Mouse (Mus musculus) CH12.LX (cell line): ENCODE measurements around the gene Psmd9. TPM values are rescaled to one million over a fixed set of nuclear protein-coding genes. Genes with fewer than 3 reads are reported as not detected.

Source experiments
- DNase-seq: peaks from one replicate; pipeline ENCODE4 v3.0.0-alpha.2; 2013; ENCODE audit errors: extremely low read depth
- H3K27ac ChIP-seq: 2 replicates; pipeline ENCODE4 v1.5.1; 2012; ENCODE audit warnings: low read depth, mild to moderate bottlenecking, control low read depth, moderate library complexity; ENCODE audit not compliant: insufficient read depth
- H3K27me3 ChIP-seq: replicated peaks from 2 replicates; pipeline ENCODE3; 2012; ENCODE audit warnings: inconsistent platforms
- H3K36me3 ChIP-seq, 2 experiments: replicated peaks in 1 of 2; 2 replicates each; pipeline versions ENCODE3 to v1.6.1; 2012; ENCODE audit warnings: inconsistent platforms in 1 of 2, low read length in 1 of 2, mild to moderate bottlenecking in 1 of 2, mixed read lengths in 1 of 2, moderate library complexity in 1 of 2; ENCODE audit not compliant: control insufficient read depth in 1 of 2, insufficient read depth in 1 of 2
- H3K4me1 ChIP-seq, 2 experiments: 2 replicates each; pipeline ENCODE4 v1.6.1; 2012; ENCODE audit warnings: inconsistent platforms in 1 of 2, moderate library complexity in 1 of 2; ENCODE audit not compliant: insufficient read depth in 2 of 2, control insufficient read depth in 1 of 2
- H3K4me2 ChIP-seq: 2 replicates; pipeline ENCODE4 v1.6.1; 2012; ENCODE audit warnings: low read depth, mild to moderate bottlenecking, control low read depth; ENCODE audit not compliant: poor library complexity, insufficient read depth, severe bottlenecking
- H3K4me3 ChIP-seq, 3 experiments: fragments of 150-350 bp in 1 of 3; sonication (generic) in 1 of 3; replicated peaks in 1 of 3; 2 replicates each; pipeline versions ENCODE3 to v1.5.1; 2011 to 2012; ENCODE audit warnings: low read depth in 2 of 3, low read length in 2 of 3, mild to moderate bottlenecking in 2 of 3, moderate library complexity in 2 of 3, control low read depth in 1 of 3, improper control_type of control experiment in 1 of 3, inconsistent platforms in 1 of 3, mixed read lengths in 1 of 3; ENCODE audit not compliant: poor library complexity in 1 of 3
- H3K79me2 ChIP-seq: replicated peaks from 2 replicates; pipeline ENCODE4 v1.6.1; 2012; ENCODE audit warnings: mild to moderate bottlenecking, moderate library complexity; ENCODE audit not compliant: control insufficient read depth, poor library complexity, insufficient read depth, severe bottlenecking; ENCODE audit errors: extremely low read depth
- H3K9ac ChIP-seq: 2 replicates; pipeline ENCODE4 v1.6.1; 2012; ENCODE audit warnings: low read depth, mild to moderate bottlenecking, control low read depth, moderate library complexity; ENCODE audit not compliant: insufficient read depth
- H3K9me3 ChIP-seq: replicated peaks from 2 replicates; pipeline ENCODE3; 2012; ENCODE audit warnings: low read length, inconsistent platforms, mixed read lengths
- BHLHE40 ChIP-seq: IDR thresholded peaks from 2 replicates; pipeline ENCODE4 v1.6.1; 2011; ENCODE audit warnings: mild to moderate bottlenecking, low read depth, low read length, improper control_type of control experiment
- CHD1 ChIP-seq: IDR thresholded peaks from 2 replicates; pipeline ENCODE4 v1.6.1; 2012; ENCODE audit warnings: low read depth, low read length, improper control_type of control experiment, inconsistent platforms
- CHD2 ChIP-seq: IDR thresholded peaks from 2 replicates; pipeline ENCODE4 v1.6.1; 2011; ENCODE audit warnings: low read length, improper control_type of control experiment
- CTCF ChIP-seq, 2 experiments: IDR thresholded peaks in 1 of 2; conservative IDR thresholded peaks in 1 of 2; 2 replicates each; pipeline ENCODE4 v1.5.1; 2011 to 2012; ENCODE audit warnings: low read depth in 2 of 2, low read length in 2 of 2, improper control_type of control experiment in 1 of 2, inconsistent platforms in 1 of 2, mild to moderate bottlenecking in 1 of 2, moderate library complexity in 1 of 2
- E2F4 ChIP-seq: IDR thresholded peaks from 2 replicates; pipeline ENCODE4 v1.6.1; 2011; ENCODE audit warnings: low read depth, low read length, improper control_type of control experiment; ENCODE audit not compliant: insufficient replicate concordance
- ELF1 ChIP-seq: IDR thresholded peaks from 2 replicates; pipeline ENCODE4 v1.6.1; 2014; ENCODE audit warnings: low read depth, mild to moderate bottlenecking, inconsistent platforms, low read length, improper control_type of control experiment
- EP300 ChIP-seq: IDR thresholded peaks from 2 replicates; pipeline ENCODE4 v1.6.1; 2011; ENCODE audit warnings: low read length, improper control_type of control experiment
- ETS1 ChIP-seq: conservative IDR thresholded peaks from 2 replicates; pipeline ENCODE4 v1.6.1; 2012; ENCODE audit warnings: low read depth, mild to moderate bottlenecking, inconsistent platforms, low read length, improper control_type of control experiment, moderate library complexity
- GABPA ChIP-seq: IDR thresholded peaks from 2 replicates; pipeline ENCODE4 v1.6.1; 2012; ENCODE audit warnings: low read depth, low read length, improper control_type of control experiment, inconsistent platforms; ENCODE audit not compliant: insufficient replicate concordance
- HCFC1 ChIP-seq: IDR thresholded peaks from 2 replicates; pipeline ENCODE4 v1.6.1; 2012; ENCODE audit warnings: low read depth, mild to moderate bottlenecking, inconsistent platforms, low read length, improper control_type of control experiment
- IRF4 ChIP-seq: IDR thresholded peaks from 2 replicates; pipeline ENCODE4 v1.6.1; 2014; ENCODE audit warnings: low read depth, mild to moderate bottlenecking, inconsistent platforms, low read length, improper control_type of control experiment
- JUN ChIP-seq: IDR thresholded peaks from 2 replicates; pipeline ENCODE4 v1.6.1; 2011; ENCODE audit warnings: low read depth, mild to moderate bottlenecking, low read length, improper control_type of control experiment, moderate library complexity; ENCODE audit not compliant: insufficient read depth
- JUND ChIP-seq: conservative IDR thresholded peaks from 2 replicates; pipeline ENCODE4 v1.6.1; 2011; ENCODE audit warnings: low read depth, low read length, improper control_type of control experiment
- KAT2A ChIP-seq: IDR thresholded peaks from 2 replicates; pipeline ENCODE4 v1.6.1; 2012; ENCODE audit warnings: low read length, improper control_type of control experiment, inconsistent platforms; ENCODE audit not compliant: insufficient replicate concordance
- MAFK ChIP-seq: IDR thresholded peaks from 2 replicates; pipeline ENCODE4 v1.6.1; 2011; ENCODE audit warnings: low read length, improper control_type of control experiment; ENCODE audit not compliant: insufficient replicate concordance
- MAX ChIP-seq: IDR thresholded peaks from 2 replicates; pipeline ENCODE4 v1.6.1; 2011; ENCODE audit warnings: low read length, improper control_type of control experiment
- MAZ ChIP-seq: IDR thresholded peaks from 2 replicates; pipeline ENCODE4 v1.6.1; 2012; ENCODE audit warnings: low read depth, mild to moderate bottlenecking, inconsistent platforms, low read length, improper control_type of control experiment, moderate library complexity
- MEF2A ChIP-seq: IDR thresholded peaks from 2 replicates; pipeline ENCODE4 v1.6.1; 2014; ENCODE audit warnings: low read depth, mild to moderate bottlenecking, inconsistent platforms, low read length, improper control_type of control experiment, borderline replicate concordance
- MXI1 ChIP-seq: IDR thresholded peaks from 2 replicates; pipeline ENCODE4 v1.6.1; 2011; ENCODE audit warnings: mild to moderate bottlenecking, low read depth, low read length, improper control_type of control experiment
- MYC ChIP-seq: IDR thresholded peaks from 2 replicates; pipeline ENCODE4 v1.6.1; 2011; ENCODE audit warnings: low read depth, mild to moderate bottlenecking, improper control_type of control experiment, low read length
- NELFE ChIP-seq: IDR thresholded peaks from 2 replicates; pipeline ENCODE4 v1.6.1; 2011; ENCODE audit warnings: low read depth, low read length, improper control_type of control experiment
- NRF1 ChIP-seq: IDR thresholded peaks from 2 replicates; pipeline ENCODE4 v1.6.1; 2014; ENCODE audit warnings: low read depth, mild to moderate bottlenecking, inconsistent platforms, low read length, improper control_type of control experiment, moderate library complexity
- PAX5 ChIP-seq: IDR thresholded peaks from 2 replicates; pipeline ENCODE4 v1.6.1; 2012; ENCODE audit warnings: low read length, inconsistent platforms, mixed read lengths
- POLR2A ChIP-seq: IDR thresholded peaks from 2 replicates; pipeline ENCODE4 v1.6.1; 2011; ENCODE audit warnings: low read depth, mild to moderate bottlenecking, improper control_type of control experiment, low read length
- POLR2AphosphoS2 ChIP-seq: IDR thresholded peaks from 2 replicates; pipeline ENCODE4 v1.6.1; 2011; ENCODE audit warnings: low read depth, low read length, improper control_type of control experiment
- RAD21 ChIP-seq: IDR thresholded peaks from 2 replicates; pipeline ENCODE4 v1.6.1; 2011; ENCODE audit warnings: low read depth, mild to moderate bottlenecking, low read length, improper control_type of control experiment, moderate library complexity
- RCOR1 ChIP-seq: conservative IDR thresholded peaks from 2 replicates; pipeline ENCODE4 v1.6.1; 2012; ENCODE audit warnings: low read depth, mild to moderate bottlenecking, inconsistent platforms, low read length, improper control_type of control experiment
- SIN3A ChIP-seq: IDR thresholded peaks from 2 replicates; pipeline ENCODE4 v1.6.1; 2012; ENCODE audit warnings: low read length, improper control_type of control experiment, inconsistent platforms
- SMC3 ChIP-seq: IDR thresholded peaks from 2 replicates; pipeline ENCODE4 v1.6.1; 2011; ENCODE audit warnings: low read depth, low read length, improper control_type of control experiment
- TBP ChIP-seq: conservative IDR thresholded peaks from 2 replicates; pipeline ENCODE4 v1.6.1; 2011; ENCODE audit warnings: low read depth, low read length, improper control_type of control experiment
- TCF12 ChIP-seq: IDR thresholded peaks from 2 replicates; pipeline ENCODE4 v1.6.1; 2014; ENCODE audit warnings: low read depth, mild to moderate bottlenecking, inconsistent platforms, low read length, improper control_type of control experiment
- UBTF ChIP-seq: IDR thresholded peaks from 2 replicates; pipeline ENCODE4 v1.6.1; 2012; ENCODE audit warnings: low read depth, mild to moderate bottlenecking, inconsistent platforms, low read length, improper control_type of control experiment, moderate library complexity
- USF1 ChIP-seq: IDR thresholded peaks from 2 replicates; pipeline ENCODE4 v1.6.1; 2014; ENCODE audit warnings: low read depth, mild to moderate bottlenecking, inconsistent platforms, low read length, improper control_type of control experiment
- USF2 ChIP-seq: conservative IDR thresholded peaks from 2 replicates; pipeline ENCODE4 v1.6.1; 2011; ENCODE audit warnings: low read depth, low read length, improper control_type of control experiment
- ZC3H11A ChIP-seq: IDR thresholded peaks from 2 replicates; pipeline ENCODE4 v1.6.1; 2012; ENCODE audit warnings: low read depth, mild to moderate bottlenecking, inconsistent platforms, low read length, improper control_type of control experiment
- ZKSCAN1 ChIP-seq: IDR thresholded peaks from 2 replicates; pipeline ENCODE4 v1.6.1; 2012; ENCODE audit warnings: low read depth, inconsistent platforms, low read length, improper control_type of control experiment, borderline replicate concordance
- ZMIZ1 ChIP-seq: IDR thresholded peaks from 2 replicates; pipeline ENCODE4 v1.6.1; 2012; ENCODE audit warnings: low read depth, mild to moderate bottlenecking, inconsistent platforms, low read length, improper control_type of control experiment
- ZNF384 ChIP-seq: IDR thresholded peaks from 2 replicates; pipeline ENCODE4 v1.6.1; 2012; ENCODE audit warnings: low read depth, low read length, improper control_type of control experiment, inconsistent platforms
- dilution Hi-C: fragments of 300-500 bp; cut with MboI; formaldehyde crosslinking; loops from 2 replicates; pipeline ENCODE4 v1.14.3; 2020; ENCODE audit warnings: low sequenced_read_pairs; ENCODE audit not compliant: extremely low pct_unique_long_range_greater_than_20kb, extremely low pct_ligation_motif_present
- in situ Hi-C: fragments of 300-500 bp; cut with MboI; formaldehyde crosslinking; loops from 3 replicates; pipeline ENCODE4 v1.14.3; 2019; ENCODE audit warnings: low sequenced_read_pairs, low pct_ligation_motif_present, low pct_unique_long_range_greater_than_20kb, mixed read lengths
- polyA plus RNA-seq: library from polyadenylated mRNA; unstranded; fragments of >175 nt; gene quantifications from 2 replicates; pipeline ENCODE4 v1.2.1, GENCODE M21; 2012; ENCODE audit warnings: low read depth; ENCODE audit not compliant: insufficient read length
- total RNA-seq, 2 experiments: library from RNA; depleted of rRNA; stranded (reverse); fragments of 300-350 nt in 1 of 2; fragments of >200 nt in 1 of 2; gene quantifications; 2 replicates each; pipeline ENCODE4 v1.2.3; 2012 to 2014

Psmd9 gene
- total and polyA plus RNA-seq, 3 experiments, result 30.8 to 38.0 (median 35.5) TPM

DNA sequence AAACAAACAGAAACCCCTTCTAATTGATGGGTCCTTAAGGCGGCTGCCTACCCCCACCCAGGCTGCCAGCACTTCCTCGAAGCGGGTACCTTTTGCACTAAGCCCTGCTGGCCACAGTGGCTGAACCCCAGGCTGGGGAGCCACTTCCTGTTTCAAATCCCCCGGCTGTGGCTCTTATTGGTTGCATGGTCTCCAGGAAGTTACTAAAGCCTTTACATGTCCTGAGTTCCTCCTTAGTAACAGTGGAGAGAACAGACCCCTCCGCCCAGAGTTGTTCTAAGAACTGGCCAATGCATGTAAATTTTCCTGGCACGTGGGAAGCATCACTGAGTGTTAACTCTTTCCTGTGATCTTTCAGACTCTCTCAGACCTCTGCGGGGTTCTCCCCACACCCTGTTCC lies 18.1 kb upstream of the Psmd9 start:
- peaks cover 59 to 77% of the 10 kb centered on the region in 2 experiments for H3K36me3 ChIP-seq
- no peaks in the 10 kb centered on the region for H3K27me3 ChIP-seq
- dilution Hi-C loops, result no loop called here
- peak overlapping the region; percentile 54 for H3K4me2 ChIP-seq
- peaks cover 9 to 51% of the 10 kb centered on the region in 2 experiments for H3K4me1 ChIP-seq
- H3K27ac ChIP-seq, result peak overlapping the region; percentile 87
- peak; percentile 54 for TF ChIP-seq HCFC1
- no peak for TF ChIP-seq MAFK
- peak; percentile 71 for TF ChIP-seq POLR2A
- TF ChIP-seq JUND, result no peak
- TF ChIP-seq NELFE, result no peak
- TF ChIP-seq E2F4, result peak; percentile 18; the same call in 1 of the 2 replicates
- TF ChIP-seq CHD1, result no peak
- TF ChIP-seq IRF4, result peak; percentile 79
- TF ChIP-seq CHD2, result no peak
- TF ChIP-seq JUN, result no peak
- 0 out of 2 replicates have a peak, but pooled peaks have one; percentile 17 for TF ChIP-seq MEF2A
- TF ChIP-seq GABPA, result no peak
- TF ChIP-seq ZKSCAN1, result no peak
- no peak for TF ChIP-seq PAX5
- peak; percentile 57; the same call in 1 of the 2 replicates for TF ChIP-seq TCF12
- TF ChIP-seq POLR2AphosphoS2, result no peak
- peak; percentile 97 for TF ChIP-seq BHLHE40
- TF ChIP-seq MXI1, result peak; percentile 91
- TF ChIP-seq ZC3H11A, result no peak
- no peak for TF ChIP-seq RCOR1
- peak; percentile 74 for TF ChIP-seq USF1
- TF ChIP-seq MAX, result peak; percentile 68
- TF ChIP-seq ELF1, result peak; percentile 94
- TF ChIP-seq ZNF384, result no peak
- TF ChIP-seq MYC, result peak; percentile 80
- TF ChIP-seq ETS1, result peak; percentile 64
- no peak for TF ChIP-seq KAT2A
- TF ChIP-seq CTCF (conservative IDR thresholded peaks at IDR 0.05 in 1 of 2, IDR thresholded peaks at IDR 0.05 in 1 of 2; ENCODE audit: low read depth in 2 of 2, low read length in 2 of 2), result no peak
- TF ChIP-seq NRF1, result no peak
- TF ChIP-seq SIN3A, result peak; percentile 91
- 0 out of 2 replicates have a peak, but pooled peaks have one; percentile 68 for TF ChIP-seq TBP
- peak; percentile 58 for TF ChIP-seq USF2
- TF ChIP-seq RAD21, result no peak
- 0 out of 2 replicates have a peak, but pooled peaks have one; percentile 22 for TF ChIP-seq MAZ
- no peak for TF ChIP-seq SMC3
- 0 out of 2 replicates have a peak, but pooled peaks have one; percentile 44 for TF ChIP-seq ZMIZ1
- 0 out of 2 replicates have a peak, but pooled peaks have one; percentile 44 for TF ChIP-seq UBTF
- TF ChIP-seq EP300, result no peak
- DNase-seq, result peak; percentile 95
- peak overlapping the region; percentile 58 to 72 (median 60) for H3K4me3 ChIP-seq
- in situ Hi-C loops, result no loop called here
- peak overlapping the region; percentile 53 for H3K9ac ChIP-seq
- H3K79me2 ChIP-seq, result peaks cover 33% of the 10 kb centered on the region
- H3K9me3 ChIP-seq, result no peaks in the 10 kb centered on the region
